Mouse (Mus musculus) heart, postnatal 0 days (tissue): Measurements from ENCODE around the gene Gprc5b.

Experiments
- CTCF ChIP-seq: IDR thresholded peaks from 2 replicates; pipeline ENCODE4 v1.5.1; 2016; ENCODE audit warnings: antibody characterized with exemption, control low read depth, low read depth
- EP300 ChIP-seq: IDR thresholded peaks from 2 replicates; pipeline ENCODE4 v1.6.1; 2016; ENCODE audit warnings: antibody characterized with exemption, low read depth

GRCm38 (mm10) chr7:118927279-118927678 is 67.7 kb downstream of the Gprc5b start:
- TF ChIP-seq CTCF (no peak), EP300 (no peak)
